Mouse (Mus musculus) hindbrain, embryonic 13.5 days (tissue): ENCODE results near the gene Egln1. TPM values are rescaled to one million over a fixed set of nuclear protein-coding genes. Genes with fewer than 3 reads are reported as not detected.

Experiments
- ATAC-seq: fragments of 200-750 bp; cut with Nextera tagmentation; 2 replicates; pipeline ENCODE4 v1.8.0; 2017; ENCODE audit warnings: moderate TSS enrichment; ENCODE audit not compliant: low FRiP score
- H3K27ac ChIP-seq: fragments of 300-500 bp; sonication (generic); 2 replicates; pipeline ENCODE4 v1.5.1; 2015; ENCODE audit warnings: inconsistent platforms, mild to moderate bottlenecking, moderate library complexity
- H3K27me3 ChIP-seq: fragments of 300-500 bp; sonication (generic); 2 replicates; pipeline ENCODE4 v1.6.1; 2015; ENCODE audit warnings: mild to moderate bottlenecking, inconsistent platforms
- H3K36me3 ChIP-seq: fragments of 300-500 bp; sonication (generic); 2 replicates; pipeline ENCODE4 v1.6.1; 2015; ENCODE audit warnings: mild to moderate bottlenecking, inconsistent platforms
- H3K4me1 ChIP-seq: fragments of 300-500 bp; sonication (generic); replicated peaks from 2 replicates; pipeline ENCODE4 v1.6.1; 2015; ENCODE audit warnings: inconsistent platforms
- H3K4me2 ChIP-seq: fragments of 300-500 bp; sonication (generic); 2 replicates; pipeline ENCODE4 v1.6.1; 2015; ENCODE audit warnings: inconsistent platforms, mild to moderate bottlenecking, moderate library complexity
- H3K4me3 ChIP-seq: fragments of 300-500 bp; sonication (generic); 2 replicates; pipeline ENCODE4 v1.5.1; 2015; ENCODE audit warnings: mild to moderate bottlenecking, inconsistent platforms
- H3K9ac ChIP-seq: fragments of 300-500 bp; sonication (generic); 2 replicates; pipeline ENCODE4 v1.6.1; 2015; ENCODE audit warnings: mild to moderate bottlenecking, inconsistent platforms
- H3K9me3 ChIP-seq: fragments of 300-500 bp; sonication (generic); 2 replicates; pipeline ENCODE4 v1.6.1; 2016; ENCODE audit warnings: inconsistent platforms
- WGBS: fragments of 180-500 bp; shearing (Covaris S2); methylation state at CpG from one replicate; pipeline ENCODE4 v1.1.7; 2015; 5-methylcytosine and 5-hydroxymethylcytosine counted together
- polyA plus RNA-seq: library from polyadenylated mRNA; unstranded; fragments of >200 nt; fragmentation: Nextera tagmentation; extraction: Ambion mirVana; gene quantifications from 2 replicates; pipeline ENCODE4 v1.2.1, GENCODE M21; 2015

Egln1 gene
- polyA plus RNA-seq, 1 experiment from 2014 or later = 17.2 TPM

- peak overlapping the region; percentile 98 for H3K4me2 ChIP-seq
- peak; percentile 48 for ATAC-seq
- WGBS = under 1% methylated on average over 60 of the region's 60 CpGs
- peak overlapping the region; percentile 97 for H3K4me3 ChIP-seq
- no peaks in the 10 kb centered on the region for H3K9me3 ChIP-seq
- peak overlapping the region; percentile 88 for H3K27ac ChIP-seq
- peak overlapping the region; percentile 95 for H3K9ac ChIP-seq
- H3K4me1 ChIP-seq = peaks cover 57% of the 10 kb centered on the region
- H3K36me3 ChIP-seq = peaks cover 52% of the 10 kb centered on the region
- H3K27me3 ChIP-seq = no peaks in the 10 kb centered on the region
Observed at GRCm38 (mm10) chr8:124896632-124897385, 52.3 kb downstream of the Egln1 start.

DNA sequence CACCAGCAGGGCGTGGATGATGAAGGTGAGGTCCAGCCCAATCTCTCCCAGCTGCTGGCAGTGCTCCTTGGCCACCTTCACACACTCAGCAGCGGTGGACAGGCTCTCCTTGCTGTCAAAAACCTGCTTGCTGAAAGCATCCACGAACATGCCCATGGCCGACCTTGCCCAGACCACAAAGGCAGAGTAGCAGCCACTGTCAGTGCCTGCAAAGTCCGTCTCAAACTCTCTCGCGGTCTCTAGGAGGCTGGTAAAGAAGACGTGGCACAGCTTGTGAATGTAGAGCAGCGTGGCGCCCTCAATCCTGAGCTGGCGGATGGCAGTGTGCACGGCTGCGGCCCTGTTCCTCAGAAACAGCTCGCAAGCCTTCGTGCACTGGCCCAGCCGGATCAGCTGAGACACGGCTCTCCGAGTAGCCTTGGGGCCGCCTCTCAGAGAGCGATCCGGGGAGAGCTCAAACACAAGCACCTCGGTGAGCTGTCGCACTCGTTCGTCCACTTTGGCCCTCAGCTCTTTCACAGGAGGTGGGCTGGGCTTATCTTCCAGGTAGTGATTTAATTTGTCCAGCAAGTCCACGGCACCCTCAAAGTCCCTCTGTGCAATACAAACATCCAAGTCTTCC lies 53.0 kb downstream of the Egln1 start:
- ATAC-seq = no peak
- peak overlapping the region; percentile 95 for H3K9ac ChIP-seq
- 86% methylated on average over 26 of the region's 26 CpGs for WGBS
- no peaks in the 10 kb centered on the region for H3K27me3 ChIP-seq
- peak overlapping the region; percentile 88; the same call in 1 of the 2 replicates for H3K27ac ChIP-seq
- peak overlapping the region; percentile 98 for H3K4me2 ChIP-seq
- peak overlapping the region; percentile 97 for H3K4me3 ChIP-seq
- H3K4me1 ChIP-seq = peaks cover 57% of the 10 kb centered on the region
- H3K9me3 ChIP-seq = no peaks in the 10 kb centered on the region
- H3K36me3 ChIP-seq = peaks cover 54% of the 10 kb centered on the region

DNA sequence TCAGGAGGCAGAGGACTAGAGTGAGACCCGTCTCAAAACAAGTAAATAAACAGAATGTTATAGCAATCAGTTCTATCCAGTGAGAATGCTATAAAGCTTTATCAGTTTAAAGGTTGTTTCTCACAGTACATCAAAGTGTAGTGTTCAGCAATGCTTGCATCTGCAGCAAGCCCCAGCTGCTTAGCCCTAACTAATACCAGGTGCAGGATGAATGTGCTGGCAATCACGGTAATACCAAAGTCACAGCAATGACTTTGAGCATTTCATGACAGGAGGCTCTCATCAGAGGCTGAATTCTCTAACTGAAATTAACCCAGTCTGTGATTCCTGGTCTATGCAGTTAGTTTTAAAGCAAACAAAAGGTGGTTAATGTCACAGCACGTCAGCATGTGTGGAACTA lies 56.5 kb downstream of the Egln1 start:
- H3K9ac ChIP-seq = peak overlapping the region; percentile 24; the same call in 1 of the 2 replicates
- no peak overlapping the region for H3K4me3 ChIP-seq
- H3K27ac ChIP-seq = no peak overlapping the region
- peaks cover 40% of the 10 kb centered on the region for H3K4me1 ChIP-seq
- H3K36me3 ChIP-seq = peaks cover 72% of the 10 kb centered on the region
- no peaks in the 10 kb centered on the region for H3K27me3 ChIP-seq
- no peaks in the 10 kb centered on the region for H3K9me3 ChIP-seq
- ATAC-seq = no peak
- no peak overlapping the region for H3K4me2 ChIP-seq
- WGBS = 81% methylated on average over 3 of the region's 3 CpGs

GRCm38 (mm10) chr8:124888385-124888784 lies 60.7 kb downstream of the Egln1 start:
- Histone ChIP-seq H3K27ac (no peak overlapping the region), H3K9ac (no peak overlapping the region), H3K9me3 (no peaks in the 10 kb centered on the region), H3K4me1 (peaks cover 9% of the 10 kb centered on the region), H3K4me2 (no peak overlapping the region), H3K36me3 (peaks cover 92% of the 10 kb centered on the region), H3K27me3 (no peaks in the 10 kb centered on the region), H3K4me3 (no peak overlapping the region)
- WGBS = 95% methylated on average over 5 of the region's 5 CpGs
- no peak for ATAC-seq

DNA sequence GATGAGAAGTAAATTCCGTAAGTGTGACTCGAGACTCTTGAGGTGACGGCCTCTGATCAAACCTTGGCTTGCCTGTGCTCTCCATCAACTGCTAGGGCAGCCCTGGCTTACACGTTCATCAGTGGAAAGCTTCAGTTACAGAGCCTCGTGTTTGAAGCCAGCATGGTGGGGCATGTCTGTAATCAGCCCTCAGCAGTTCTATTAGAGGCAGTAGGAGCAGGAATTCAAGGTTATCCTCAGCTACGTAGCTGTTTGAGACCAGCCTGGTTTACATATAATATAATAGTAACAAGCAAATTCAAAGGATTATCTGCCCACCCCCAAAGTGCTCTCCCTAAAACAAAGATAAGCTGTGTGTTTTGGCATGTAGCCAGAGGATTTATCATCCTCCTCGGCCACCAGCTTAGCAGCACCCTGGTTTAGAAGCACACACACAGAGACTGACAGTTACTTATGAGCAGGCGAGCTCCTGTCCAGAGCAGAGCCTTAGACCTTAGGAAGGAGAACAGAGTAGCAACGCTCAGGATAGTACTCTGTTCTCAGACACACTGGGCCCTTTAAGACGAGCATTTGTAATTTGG lies 70.1 kb downstream of the Egln1 start:
- Histone ChIP-seq H3K36me3 (peaks cover 95% of the 10 kb centered on the region), H3K27me3 (no peaks in the 10 kb centered on the region), H3K9ac (no peak overlapping the region), H3K27ac (no peak overlapping the region), H3K4me1 (no peaks in the 10 kb centered on the region), H3K9me3 (no peaks in the 10 kb centered on the region), H3K4me3 (no peak overlapping the region), H3K4me2 (no peak overlapping the region)
- ATAC-seq = no peak
- 92% methylated on average over 10 of the region's 10 CpGs for WGBS

DNA sequence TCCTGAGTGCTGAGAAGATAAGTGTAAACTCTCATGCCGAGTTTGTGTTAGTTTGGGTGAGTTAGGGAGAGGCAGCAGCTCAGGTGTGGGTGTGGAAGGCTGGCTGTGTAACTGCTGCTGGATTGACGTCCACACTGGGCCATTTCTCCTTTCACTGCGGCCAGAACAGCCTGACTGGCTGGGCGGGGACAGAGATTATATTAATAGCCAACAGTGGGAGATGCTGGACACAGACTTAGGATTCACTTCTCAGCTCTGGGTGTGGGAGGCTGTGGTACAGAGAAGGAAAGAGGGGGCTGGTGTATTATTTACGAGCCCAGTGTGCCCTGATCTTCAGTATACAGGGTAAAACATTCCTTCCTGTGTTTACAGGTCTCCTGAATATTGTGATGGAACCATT lies 71.0 kb downstream of the Egln1 start:
- no peaks in the 10 kb centered on the region for H3K27me3 ChIP-seq
- H3K4me1 ChIP-seq = no peaks in the 10 kb centered on the region
- H3K4me3 ChIP-seq = no peak overlapping the region
- no peak overlapping the region for H3K9ac ChIP-seq
- 92% methylated on average over 5 of the region's 5 CpGs for WGBS
- no peak for ATAC-seq
- H3K9me3 ChIP-seq = no peaks in the 10 kb centered on the region
- peaks cover 95% of the 10 kb centered on the region for H3K36me3 ChIP-seq
- H3K27ac ChIP-seq = no peak overlapping the region
- H3K4me2 ChIP-seq = no peak overlapping the region

DNA sequence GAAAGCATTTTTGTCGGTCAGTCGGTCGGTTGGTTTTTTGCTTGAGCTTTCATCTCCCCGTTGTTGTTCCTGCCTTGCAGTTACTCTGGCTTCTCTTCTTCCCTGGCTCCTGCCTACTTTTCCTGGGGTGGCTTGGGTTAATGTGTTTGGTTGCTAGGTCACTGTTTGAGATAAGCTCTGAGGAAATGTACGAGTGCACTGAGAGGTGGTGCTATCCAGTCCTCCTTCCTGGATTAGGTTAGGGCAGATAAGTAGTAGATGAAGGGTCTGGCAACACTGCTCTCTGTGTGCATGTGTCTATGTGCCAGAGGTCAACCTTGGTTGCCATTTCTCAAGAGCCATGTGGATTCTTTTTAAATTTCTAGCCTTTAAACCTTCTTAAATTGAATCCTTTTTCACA lies 76.4 kb downstream of the Egln1 start:
- no peak overlapping the region for H3K4me3 ChIP-seq
- no peak overlapping the region for H3K27ac ChIP-seq
- 95% methylated on average over 5 of the region's 5 CpGs for WGBS
- peaks cover 70% of the 10 kb centered on the region for H3K36me3 ChIP-seq
- H3K27me3 ChIP-seq = no peaks in the 10 kb centered on the region
- no peak overlapping the region for H3K9ac ChIP-seq
- no peak overlapping the region for H3K4me2 ChIP-seq
- H3K9me3 ChIP-seq = no peaks in the 10 kb centered on the region
- no peak for ATAC-seq
- no peaks in the 10 kb centered on the region; the same call in 1 of the 2 replicates for H3K4me1 ChIP-seq

DNA sequence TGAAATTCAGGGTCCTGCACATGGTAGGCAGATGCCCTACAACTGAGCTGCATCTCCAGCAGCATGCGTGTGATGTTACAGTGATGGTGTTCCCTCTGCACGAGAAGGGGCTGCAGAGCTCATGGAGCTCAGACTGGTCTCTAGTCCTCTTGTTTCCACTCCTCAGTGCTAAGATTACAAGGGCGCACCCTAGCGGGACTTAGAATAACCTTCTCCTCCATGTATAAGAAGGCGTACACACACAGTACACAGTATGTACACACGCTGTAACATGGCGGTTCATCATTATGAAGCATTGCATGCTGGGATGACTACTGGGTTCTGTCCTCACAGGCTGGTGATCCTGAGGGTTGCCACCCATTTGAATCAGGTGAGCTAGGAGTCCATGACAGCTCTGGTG lies 77.0 kb downstream of the Egln1 start:
- H3K4me3 ChIP-seq = no peak overlapping the region
- H3K27me3 ChIP-seq = no peaks in the 10 kb centered on the region
- no peak for ATAC-seq
- H3K9me3 ChIP-seq = no peaks in the 10 kb centered on the region
- 96% methylated on average over 7 of the region's 7 CpGs for WGBS
- H3K9ac ChIP-seq = no peak overlapping the region
- H3K27ac ChIP-seq = no peak overlapping the region
- H3K4me2 ChIP-seq = no peak overlapping the region
- peaks cover 64% of the 10 kb centered on the region for H3K36me3 ChIP-seq
- H3K4me1 ChIP-seq = peaks cover 5% of the 10 kb centered on the region; the same call in 1 of the 2 replicates

DNA sequence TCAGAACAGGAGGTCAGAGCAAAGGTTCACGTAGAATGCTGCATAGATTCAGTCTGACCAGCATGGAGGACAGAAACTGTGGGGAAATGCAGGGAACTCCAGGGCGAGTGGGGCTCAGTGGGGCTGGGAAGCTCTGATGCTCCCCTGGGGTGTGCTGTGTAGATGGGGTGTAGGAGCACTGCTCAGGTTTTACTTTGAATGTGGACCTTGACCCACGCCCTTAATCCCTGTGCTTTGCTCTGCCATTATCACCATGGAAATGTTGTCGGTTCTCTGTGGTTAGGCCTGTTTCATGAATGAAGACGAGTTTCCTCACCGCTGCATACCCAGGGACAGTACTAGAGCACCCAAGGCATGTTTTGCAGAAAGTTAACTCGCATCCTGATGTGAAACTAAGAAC lies 77.7 kb downstream of the Egln1 start:
- Histone ChIP-seq H3K4me3 (no peak overlapping the region), H3K4me1 (peaks cover 5% of the 10 kb centered on the region; the same call in 1 of the 2 replicates), H3K36me3 (peaks cover 58% of the 10 kb centered on the region), H3K27me3 (no peaks in the 10 kb centered on the region), H3K27ac (no peak overlapping the region), H3K4me2 (no peak overlapping the region), H3K9ac (no peak overlapping the region), H3K9me3 (no peaks in the 10 kb centered on the region)
- WGBS = 95% methylated on average over 7 of the region's 7 CpGs
- ATAC-seq = no peak

DNA sequence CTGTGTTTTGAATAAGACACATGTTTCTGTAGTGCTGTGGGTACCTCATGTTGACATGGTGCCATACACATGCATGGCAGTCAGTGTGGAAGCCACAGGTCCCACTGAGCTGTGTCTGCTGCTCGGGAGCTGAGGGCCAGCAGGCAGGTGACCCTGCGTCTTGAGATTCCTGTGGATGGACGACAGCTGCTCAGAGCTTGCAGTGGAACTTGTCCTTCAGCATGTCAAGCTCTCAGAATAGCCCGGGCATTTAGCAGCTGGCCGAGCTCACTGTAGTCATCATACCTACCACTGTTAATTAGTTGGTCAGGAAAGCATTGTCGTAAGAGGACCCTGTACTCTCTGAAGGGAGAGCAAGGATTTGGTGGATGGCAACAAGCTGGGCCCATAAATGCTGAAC lies 79.4 kb downstream of the Egln1 start:
- 95% methylated on average over 6 of the region's 6 CpGs for WGBS
- Histone ChIP-seq H3K4me2 (no peak overlapping the region), H3K9ac (no peak overlapping the region), H3K36me3 (peaks cover 40% of the 10 kb centered on the region), H3K27ac (no peak overlapping the region), H3K4me3 (no peak overlapping the region), H3K4me1 (peaks cover 13% of the 10 kb centered on the region), H3K9me3 (no peaks in the 10 kb centered on the region), H3K27me3 (no peaks in the 10 kb centered on the region)
- no peak for ATAC-seq

DNA sequence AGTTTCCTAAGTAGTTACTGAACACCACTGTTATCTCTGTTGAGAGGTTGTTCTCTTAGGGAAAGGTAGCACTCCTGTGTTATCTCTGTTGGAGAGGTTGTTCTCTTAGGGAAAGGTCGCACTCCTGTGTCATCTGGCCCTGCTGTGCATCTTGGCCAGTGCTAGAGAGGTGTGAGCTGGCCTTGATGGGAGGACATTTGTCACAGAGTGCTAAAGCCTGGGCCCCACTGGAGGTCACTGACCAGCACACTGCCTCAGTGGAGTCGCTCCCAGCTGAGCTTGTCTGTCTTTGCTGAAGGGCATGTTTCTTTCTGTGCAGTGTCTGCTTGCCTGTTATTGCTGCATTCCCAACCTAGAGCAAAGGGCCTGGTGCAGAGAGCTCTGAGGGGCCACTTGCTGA lies 82.0 kb downstream of the Egln1 start:
- Histone ChIP-seq H3K4me2 (no peak overlapping the region), H3K27me3 (no peaks in the 10 kb centered on the region), H3K9me3 (no peaks in the 10 kb centered on the region), H3K9ac (no peak overlapping the region), H3K36me3 (peaks cover 14% of the 10 kb centered on the region), H3K4me3 (no peak overlapping the region), H3K27ac (no peak overlapping the region), H3K4me1 (peaks cover 29% of the 10 kb centered on the region)
- no peak for ATAC-seq
- WGBS = 96% methylated on average over 2 of the region's 2 CpGs

DNA sequence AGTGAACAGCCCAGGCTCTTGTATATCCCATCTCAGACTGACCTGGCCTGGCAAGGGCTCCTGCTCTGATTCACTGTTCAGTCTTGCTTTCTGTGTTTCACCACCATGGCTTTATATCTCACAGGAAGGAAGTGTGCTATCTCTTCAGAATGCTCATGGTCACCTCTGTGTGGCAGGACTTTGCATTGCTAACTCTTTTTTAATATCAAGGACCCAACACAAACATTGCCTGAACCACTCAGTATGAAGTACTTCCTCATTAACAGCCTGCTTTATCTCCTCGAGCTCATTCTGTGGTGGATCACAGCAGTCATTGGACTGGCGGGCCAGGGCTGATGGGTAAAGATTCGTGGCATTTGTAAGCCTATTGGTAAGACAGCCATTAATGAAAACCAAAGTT lies 82.5 kb downstream of the Egln1 start:
- Histone ChIP-seq H3K36me3 (peaks cover 10% of the 10 kb centered on the region), H3K9me3 (no peaks in the 10 kb centered on the region), H3K4me1 (peaks cover 33% of the 10 kb centered on the region), H3K27me3 (no peaks in the 10 kb centered on the region), H3K27ac (no peak overlapping the region), H3K9ac (no peak overlapping the region), H3K4me3 (no peak overlapping the region), H3K4me2 (no peak overlapping the region)
- no peak for ATAC-seq
- 89% methylated on average over 3 of the region's 3 CpGs for WGBS
